Mouse (Mus musculus): ENCODE measurements around the gene Mast3. TPM values are rescaled to one million over a fixed set of nuclear protein-coding genes. Genes with fewer than 3 reads are reported as not detected.

Mast3 gene
- 15.8 and 16.0 TPM in 2 replicates for polyA plus RNA-seq (2015; fragmentation: Nextera tagmentation; extraction: Ambion mirVana)

DNA sequence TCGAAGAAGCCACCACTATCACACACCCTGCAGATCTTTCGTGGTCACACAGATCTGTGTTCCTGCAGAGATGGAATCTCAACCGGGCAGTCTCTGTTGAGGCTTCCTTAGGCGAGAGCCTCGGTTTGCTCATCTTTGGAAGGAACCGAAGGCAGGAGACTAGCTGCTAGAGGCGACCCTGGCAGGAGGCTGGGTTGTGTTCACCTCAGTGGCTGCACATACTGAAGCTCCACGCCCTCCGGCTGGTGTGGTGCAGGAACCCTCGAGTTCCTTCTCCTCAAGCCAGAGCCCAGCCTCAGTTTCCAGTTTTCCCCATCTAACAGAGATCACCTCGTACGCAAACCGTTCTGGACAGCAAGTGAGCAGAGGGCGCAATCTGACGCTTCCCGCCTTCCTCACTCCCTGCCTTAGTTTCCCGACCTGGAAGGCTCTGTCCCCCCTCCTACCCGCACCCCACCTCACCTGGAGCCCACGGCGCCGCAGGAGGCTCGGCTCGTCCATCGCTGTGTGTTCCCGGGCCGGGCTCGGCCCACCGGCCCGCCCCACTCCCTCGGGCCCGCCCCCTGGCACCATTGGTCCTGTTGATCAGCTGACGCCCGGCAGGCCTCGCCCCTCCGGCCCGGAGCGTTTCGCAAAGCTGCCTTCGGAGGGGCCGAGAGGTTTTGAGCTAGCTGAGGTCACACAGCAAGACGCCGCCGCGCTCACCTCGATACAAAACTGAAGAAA, at the start of gene Mast3:
Gene Mast3 (minus strand): TSS at position 574 of the 726 bp plus-strand sequence.
- peak; percentile 92 for ATAC-seq
- Histone ChIP-seq H3K4me3 (peak within 1 kb of the TSS; percentile 50), H3K4me2 (peak within 1 kb of the TSS; percentile 79), H3K27ac (no peak within 1 kb of the TSS), H3K27me3 (peaks cover 62% of the 10 kb centered on the region), H3K36me3 (ENCODE audit: poor library complexity, severe bottlenecking) (no peaks in the 10 kb centered on the region), H3K4me1 (peaks cover 17% of the 10 kb centered on the region), H3K9ac (peak within 1 kb of the TSS; percentile 57), H3K9me3 (replicated peaks) (no peaks in the 10 kb centered on the region)
- 2% methylated on average over 45 of the region's 45 CpGs for WGBS

DNA sequence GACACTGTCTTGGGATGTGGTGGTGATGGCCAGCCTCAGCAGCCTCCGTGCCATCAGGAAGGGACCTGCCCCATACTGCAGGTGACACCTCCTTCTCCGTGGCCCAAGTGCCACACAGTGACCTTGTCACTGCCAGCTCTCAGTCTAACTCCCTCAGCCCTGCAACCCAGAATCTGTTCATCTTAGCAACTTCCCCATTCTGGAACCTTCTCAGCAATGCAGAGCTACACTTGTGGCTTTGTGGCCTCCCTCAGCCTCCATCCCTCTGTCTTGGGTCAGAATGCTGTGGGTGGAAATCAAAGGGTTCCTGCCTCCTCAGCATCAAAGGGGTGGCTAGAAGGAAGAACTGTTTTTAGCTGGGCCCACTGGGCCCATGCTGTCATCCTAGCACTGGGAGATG, 49.0 kb upstream of the Mast3 start:
- no peak for ATAC-seq
- Histone ChIP-seq H3K4me1 (peaks cover 27% of the 10 kb centered on the region), H3K27ac (no peak overlapping the region), H3K9ac (no peak overlapping the region), H3K36me3 (ENCODE audit: poor library complexity, severe bottlenecking) (peaks cover 6% of the 10 kb centered on the region; the same call in 1 of the 2 replicates), H3K9me3 (replicated peaks) (no peaks in the 10 kb centered on the region), H3K4me2 (no peak overlapping the region), H3K4me3 (no peak overlapping the region), H3K27me3 (no peaks in the 10 kb centered on the region)
- WGBS, result 86% methylated on average over 2 of the region's 2 CpGs

GRCm38 (mm10) chr8:70852595-70853231, 47.9 kb upstream of the Mast3 start:
- ATAC-seq, result no peak

GRCm38 (mm10) chr8:70851837-70852236, 47.0 kb upstream of the Mast3 start:
- Histone ChIP-seq H3K27me3 (no peaks in the 10 kb centered on the region), H3K4me1 (peaks cover 8% of the 10 kb centered on the region), H3K27ac (no peak overlapping the region), H3K4me3 (no peak overlapping the region), H3K4me2 (no peak overlapping the region), H3K9ac (peak overlapping the region; percentile 31; the same call in 1 of the 2 replicates), H3K9me3 (replicated peaks) (no peaks in the 10 kb centered on the region), H3K36me3 (ENCODE audit: poor library complexity, severe bottlenecking) (peaks cover 13% of the 10 kb centered on the region; the same call in 1 of the 2 replicates)
- no peak for ATAC-seq
- WGBS, result 67% methylated on average over 6 of the region's 6 CpGs

More at GRCm38 (mm10) chr8:70852595-70853231, 47.9 kb upstream of the Mast3 start:
- H3K4me3 ChIP-seq, result no peak overlapping the region
- no peak overlapping the region for H3K4me2 ChIP-seq
- H3K9me3 ChIP-seq (replicated peaks), result no peaks in the 10 kb centered on the region
- peaks cover 13% of the 10 kb centered on the region; the same call in 1 of the 2 replicates for H3K36me3 ChIP-seq (ENCODE audit: poor library complexity, severe bottlenecking)
- no peak overlapping the region for H3K27ac ChIP-seq
- peaks cover 16% of the 10 kb centered on the region for H3K4me1 ChIP-seq
- 92% methylated on average over 41 of the region's 41 CpGs for WGBS
- H3K9ac ChIP-seq, result no peak overlapping the region
- H3K27me3 ChIP-seq, result no peaks in the 10 kb centered on the region

DNA sequence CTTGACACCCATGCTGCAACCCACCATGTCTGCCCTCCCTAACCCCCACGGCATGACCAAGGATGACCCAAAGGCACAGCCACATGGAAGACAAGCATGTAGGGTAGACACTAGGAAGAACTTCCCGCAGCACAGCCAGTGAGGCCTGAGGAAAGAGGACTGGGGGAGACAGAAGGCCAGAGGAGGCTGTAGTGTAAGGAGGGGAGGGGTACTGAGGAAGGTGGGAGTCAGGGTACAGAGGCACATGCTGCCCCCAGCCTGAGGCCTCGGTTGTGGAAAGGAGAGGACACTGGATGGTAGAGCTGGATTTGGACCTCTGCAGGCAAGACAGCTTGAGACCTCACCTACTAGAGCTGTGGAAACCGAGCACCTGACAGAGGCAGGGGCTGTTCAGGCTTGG, 46.1 kb upstream of the Mast3 start:
- ATAC-seq, result no peak
- no peak overlapping the region for H3K4me2 ChIP-seq
- H3K4me3 ChIP-seq, result no peak overlapping the region
- H3K36me3 ChIP-seq (ENCODE audit: poor library complexity, severe bottlenecking), result peaks cover 13% of the 10 kb centered on the region; the same call in 1 of the 2 replicates
- H3K27ac ChIP-seq, result no peak overlapping the region
- H3K9ac ChIP-seq, result no peak overlapping the region
- whole genome bisulfite sequencing, result 88% methylated on average over 4 of the region's 4 CpGs
- H3K27me3 ChIP-seq, result no peaks in the 10 kb centered on the region
- H3K4me1 ChIP-seq, result no peaks in the 10 kb centered on the region
- H3K9me3 ChIP-seq (replicated peaks), result no peaks in the 10 kb centered on the region

DNA sequence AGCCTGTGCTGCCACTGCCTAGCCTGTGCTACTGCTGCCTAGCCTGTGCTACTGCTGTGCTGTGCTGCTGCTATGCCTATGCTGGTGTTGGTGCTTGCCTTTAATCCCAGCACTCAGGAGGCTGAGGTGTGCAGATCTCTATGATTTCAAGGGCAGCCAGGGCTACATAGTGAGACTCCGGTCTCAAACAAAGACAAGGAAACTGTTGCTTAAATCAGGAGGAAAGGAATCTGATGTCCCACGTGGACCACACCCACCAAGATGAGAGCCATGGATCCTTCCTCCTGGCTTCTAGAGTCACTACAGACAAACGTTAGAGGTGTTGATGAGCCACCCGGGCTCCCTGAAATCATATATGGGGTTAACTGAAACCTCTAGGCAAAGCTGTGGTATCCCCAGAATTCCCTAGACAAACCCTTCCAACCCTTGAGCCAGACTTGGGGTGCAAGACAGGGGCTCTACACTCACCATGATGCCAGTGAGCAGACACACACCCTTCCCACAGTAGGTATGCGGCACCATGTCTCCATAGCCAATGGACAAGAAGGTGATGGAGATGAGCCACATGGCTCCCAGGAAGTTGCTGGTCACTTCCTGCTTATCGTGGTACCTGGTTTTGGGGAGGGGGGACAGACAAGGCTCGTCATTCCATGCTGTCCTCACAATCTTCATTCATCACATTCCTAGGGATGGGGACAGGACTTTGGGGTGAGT, 45.4 kb upstream of the Mast3 start:
- Histone ChIP-seq H3K36me3 (ENCODE audit: poor library complexity, severe bottlenecking) (peaks cover 13% of the 10 kb centered on the region; the same call in 1 of the 2 replicates), H3K4me1 (no peaks in the 10 kb centered on the region), H3K9me3 (replicated peaks) (no peaks in the 10 kb centered on the region), H3K4me3 (no peak overlapping the region), H3K9ac (no peak overlapping the region), H3K27me3 (no peaks in the 10 kb centered on the region), H3K4me2 (no peak overlapping the region), H3K27ac (no peak overlapping the region)
- 81% methylated on average over 7 of the region's 7 CpGs for WGBS
- no peak for ATAC-seq

- no peaks in the 10 kb centered on the region for H3K27me3 ChIP-seq
- WGBS, result 84% methylated on average over 3 of the region's 3 CpGs
Observed at GRCm38 (mm10) chr8:70849333-70849990, 44.6 kb upstream of the Mast3 start.

GRCm38 (mm10) chr8:70846371-70847154, 41.7 kb upstream of the Mast3 start:
- Histone ChIP-seq H3K9me3 (replicated peaks) (no peaks in the 10 kb centered on the region), H3K9ac (no peak overlapping the region), H3K27ac (no peak overlapping the region), H3K4me3 (no peak overlapping the region), H3K27me3 (0 out of 2 replicates have a peak, but pooled peaks cover 4% of the 10 kb centered on the region), H3K4me2 (no peak overlapping the region), H3K4me1 (0 out of 2 replicates have a peak, but pooled peaks cover 7% of the 10 kb centered on the region), H3K36me3 (ENCODE audit: poor library complexity, severe bottlenecking) (peaks cover 8% of the 10 kb centered on the region; the same call in 1 of the 2 replicates)
- no peak for ATAC-seq
- 58% methylated on average over 15 of the region's 15 CpGs for WGBS

More at GRCm38 (mm10) chr8:70849333-70849990, 44.6 kb upstream of the Mast3 start:
- Histone ChIP-seq H3K36me3 (ENCODE audit: poor library complexity, severe bottlenecking) (peaks cover 13% of the 10 kb centered on the region; the same call in 1 of the 2 replicates), H3K9ac (no peak overlapping the region), H3K4me1 (0 out of 2 replicates have a peak, but pooled peaks cover 4% of the 10 kb centered on the region), H3K4me3 (no peak overlapping the region), H3K9me3 (replicated peaks) (no peaks in the 10 kb centered on the region), H3K4me2 (no peak overlapping the region), H3K27ac (no peak overlapping the region)
- no peak for ATAC-seq

GRCm38 (mm10) chr8:70845108-70845507, 40.3 kb upstream of the Mast3 start:
- Histone ChIP-seq H3K27me3 (0 out of 2 replicates have a peak, but pooled peaks cover 4% of the 10 kb centered on the region), H3K36me3 (ENCODE audit: poor library complexity, severe bottlenecking) (0 out of 2 replicates have a peak, but pooled peaks cover 8% of the 10 kb centered on the region), H3K27ac (no peak overlapping the region), H3K4me1 (peaks cover 16% of the 10 kb centered on the region; the same call in 1 of the 2 replicates), H3K9ac (no peak overlapping the region), H3K9me3 (replicated peaks) (no peaks in the 10 kb centered on the region), H3K4me2 (no peak overlapping the region), H3K4me3 (no peak overlapping the region)
- WGBS, result 44% methylated on average over 5 of the region's 5 CpGs
- ATAC-seq, result no peak

DNA sequence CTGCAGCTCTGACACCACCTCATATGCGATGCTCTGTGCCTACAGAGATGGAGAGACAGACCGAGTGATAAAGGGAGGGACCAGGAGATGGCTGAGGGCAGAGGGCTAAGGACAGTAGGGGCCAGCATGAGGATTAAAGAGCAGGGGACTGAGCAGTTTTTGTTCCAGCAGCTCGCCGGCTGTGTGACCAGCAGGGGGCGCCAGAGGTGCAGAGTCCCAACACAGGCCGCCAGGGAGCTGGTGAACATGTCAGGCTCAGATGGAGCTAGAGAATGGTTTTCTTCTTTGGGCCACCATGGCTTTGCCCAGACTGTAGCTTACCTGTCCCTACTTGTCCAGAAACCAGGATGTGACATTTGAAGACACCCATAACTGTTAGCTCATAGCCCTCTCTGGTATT, 39.7 kb upstream of the Mast3 start:
- 0 out of 2 replicates have a peak, but pooled peaks cover 8% of the 10 kb centered on the region for H3K36me3 ChIP-seq (ENCODE audit: poor library complexity, severe bottlenecking)
- H3K27ac ChIP-seq, result no peak overlapping the region
- H3K4me3 ChIP-seq, result no peak overlapping the region
- no peaks in the 10 kb centered on the region for H3K9me3 ChIP-seq (replicated peaks)
- H3K4me2 ChIP-seq, result no peak overlapping the region
- no peak for ATAC-seq
- H3K27me3 ChIP-seq, result 0 out of 2 replicates have a peak, but pooled peaks cover 4% of the 10 kb centered on the region
- peak overlapping the region; percentile 34; the same call in 1 of the 2 replicates for H3K9ac ChIP-seq
- WGBS, result 4% methylated on average over 6 of the region's 6 CpGs
- H3K4me1 ChIP-seq, result peaks cover 19% of the 10 kb centered on the region; the same call in 1 of the 2 replicates

- Histone ChIP-seq H3K4me3 (no peak overlapping the region), H3K9me3 (replicated peaks) (no peaks in the 10 kb centered on the region), H3K27ac (no peak overlapping the region), H3K27me3 (0 out of 2 replicates have a peak, but pooled peaks cover 4% of the 10 kb centered on the region), H3K36me3 (ENCODE audit: poor library complexity, severe bottlenecking) (0 out of 2 replicates have a peak, but pooled peaks cover 8% of the 10 kb centered on the region), H3K4me1 (peaks cover 20% of the 10 kb centered on the region), H3K9ac (no peak overlapping the region), H3K4me2 (no peak overlapping the region)
- WGBS, result 86% methylated on average over 8 of the region's 8 CpGs
- no peak for ATAC-seq
Observed at GRCm38 (mm10) chr8:70843941-70844340, 39.1 kb upstream of the Mast3 start.

Data from forebrain, embryonic 13.5 days (tissue).